Mouse (Mus musculus): ENCODE measurements around the gene Hspb2.

- TF ChIP-seq POLR2A (IDR thresholded peaks at IDR 0.05; ENCODE audit: low read depth, low read length) (no peak), CTCF (conservative IDR thresholded peaks at IDR 0.05 in 1 of 2, IDR thresholded peaks at IDR 0.05 in 1 of 2; ENCODE audit: low read depth in 2 of 2, low read length in 2 of 2) (peak in 1 of 2 experiments; percentile 74; a peak in 2 of 4 replicates), RAD21 (IDR thresholded peaks at IDR 0.05; ENCODE audit: low read depth, low read length) (peak; percentile 72), USF1 (IDR thresholded peaks at IDR 0.05; ENCODE audit: low read depth, low read length) (no peak), E2F4 (IDR thresholded peaks at IDR 0.05; ENCODE audit: insufficient replicate concordance, low read depth, low read length) (no peak), EP300 (IDR thresholded peaks at IDR 0.05; ENCODE audit: low read length) (no peak), ELF1 (IDR thresholded peaks at IDR 0.05; ENCODE audit: low read depth, low read length) (no peak)
These were observed 43.0 kb downstream of the Hspb2 start for GRCm38 (mm10) chr9:50709108-50709507.

All from CH12.LX (cell line).